In the genomic region with DNA sequence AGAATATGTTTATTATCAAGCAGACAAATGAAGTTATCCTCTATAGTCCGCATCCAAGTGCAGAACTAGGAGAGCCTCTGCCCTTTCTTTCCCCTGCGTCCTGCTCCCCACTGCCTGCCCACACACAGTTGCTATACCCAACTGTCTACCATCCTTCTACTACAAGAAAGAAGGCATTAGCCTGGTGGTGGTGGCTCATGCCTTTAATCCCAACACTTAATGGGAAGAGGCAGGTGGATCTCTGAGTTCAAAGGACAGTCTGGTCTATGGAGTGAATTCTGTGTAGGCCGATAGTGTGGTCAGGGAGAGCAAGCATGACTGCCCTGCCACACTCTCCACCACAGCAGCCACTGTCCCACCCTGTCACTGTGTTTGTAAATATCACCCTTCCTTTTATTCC, we compare ENCODE assay signal across 21 mouse cellular contexts. TPM values are rescaled to one million over a fixed set of nuclear protein-coding genes. Genes with fewer than 3 reads are reported as not detected.
"Had no signal": no experiment of that assay in that cellular context is flagged by ENCODE, and none has a peak within 500 bp of the region (broad histone marks: within the 10 kb centered on the region; RNA-seq: fewer than 3 reads in every experiment).

No protein-coding gene starts in this region.

- H3K4me1 ChIP-seq: neural tube, embryonic 15.5 days; stomach, embryonic 15.5 days had no signal

- H3K4me3 ChIP-seq: neural tube, embryonic 12.5 days; neural tube, embryonic 13.5 days; neural tube, embryonic 15.5 days; stomach, embryonic 15.5 days had no signal

- H3K4me2 ChIP-seq: neural tube, embryonic 12.5 days; neural tube, embryonic 13.5 days; neural tube, embryonic 15.5 days; stomach, embryonic 15.5 days had no signal

- H3K36me3 ChIP-seq: neural tube, embryonic 12.5 days; stomach, embryonic 15.5 days had no signal

- H3K27ac ChIP-seq: neural tube, embryonic 12.5 days; neural tube, embryonic 13.5 days; neural tube, embryonic 15.5 days; stomach, embryonic 15.5 days; stomach, postnatal 0 days had no signal

- DNase-seq: retina, postnatal 1 day; right cerebral cortex, adult 18-20 months; right cerebral cortex, postnatal 14 days; right cerebral cortex, postnatal 25 days; right cerebral cortex, postnatal 4 days; spleen, adult 18-20 months; thymus, adult 18-20 months; thymus, adult 2 months; thymus, postnatal 14 days; thymus, postnatal 25 days; thymus, postnatal 36 days; thymus, postnatal 4 days had no signal

- H3K27me3 ChIP-seq: neural tube, embryonic 12.5 days; neural tube, embryonic 13.5 days; neural tube, embryonic 15.5 days; stomach, embryonic 15.5 days had no signal

- H3K9me3 ChIP-seq: neural tube, embryonic 12.5 days; neural tube, embryonic 13.5 days; neural tube, embryonic 15.5 days; stomach, embryonic 15.5 days had no signal

RNA-seq across cellular contexts. Expression of a gene that starts 20.9 kb away (rescaled TPM):
- total RNA-seq: neutrophil, adult 5-6 weeks had no signal
- polyA plus RNA-seq: small intestine, adult 2 months; spleen, adult 2 months; urinary bladder, adult 2 months had no signal
